Mouse (Mus musculus): ENCODE results near the gene Vps13a. TPM values are rescaled to one million over a fixed set of nuclear protein-coding genes. Genes with fewer than 3 reads are reported as not detected.

Vps13a gene
- total and polyA plus RNA-seq, 3 experiments: 21.5 to 335 (median 29.7) TPM

GRCm38 (mm10) chr19:16753151-16753550 is 27.6 kb downstream of the Vps13a start (continued):
- peak; percentile 74 for TF ChIP-seq ELF1 (IDR thresholded peaks at IDR 0.05; ENCODE audit: low read depth, low read length)
- peak; percentile 87 for TF ChIP-seq ETS1 (IDR thresholded peaks at IDR 0.05; ENCODE audit: low read depth, low read length)
- TF ChIP-seq JUND (IDR thresholded peaks at IDR 0.05; ENCODE audit: low read depth, low read length): 0 out of 2 replicates have a peak, but pooled peaks have one; percentile 48

GRCm38 (mm10) chr19:16736854-16737253 is 43.9 kb downstream of the Vps13a start:
- TF ChIP-seq MEF2A (IDR thresholded peaks at IDR 0.05; ENCODE audit: extremely low read depth, insufficient replicate concordance, low read depth, low read length, poor library complexity, severe bottlenecking): no peak
- no peak for TF ChIP-seq NRF1 (IDR thresholded peaks at IDR 0.05; ENCODE audit: insufficient read depth, low read depth, low read length, poor library complexity, severe bottlenecking)
- Histone ChIP-seq H3K9ac (ENCODE audit: control insufficient read depth, low read depth, low read length, poor library complexity, severe bottlenecking) (no peak overlapping the region), H3K27me3 (ENCODE audit: control insufficient read depth in 1 of 2, insufficient read depth in 2 of 2, low read length in 2 of 2) (no peaks in the 10 kb centered on the region), H3K36me3 (ENCODE audit: control insufficient read depth in 1 of 2, insufficient read depth in 2 of 2, low read length in 2 of 2) (peaks cover 2 to 18% of the 10 kb centered on the region in 2 experiments), H3K4me1 (ENCODE audit: control insufficient read depth in 1 of 2, insufficient read depth in 2 of 2, low read length in 2 of 2) (peaks cover 0 to 2% of the 10 kb centered on the region in 2 experiments; a peak in 1 of 4 replicates), H3K79me2 (ENCODE audit: control insufficient read depth, insufficient read depth, low read length, poor library complexity) (no peaks in the 10 kb centered on the region), H3K9me3 (replicated peaks; ENCODE audit: insufficient read depth, low read length) (no peaks in the 10 kb centered on the region), H3K27ac (ENCODE audit: control insufficient read depth, low read depth, low read length) (no peak overlapping the region), H3K4me3 (ENCODE audit: control insufficient read depth in 1 of 2, insufficient read depth in 1 of 2, low read depth in 2 of 2, low read length in 2 of 2) (no peak overlapping the region)
- no peak for DNase-seq (ENCODE audit: low read depth, low spot score)

- Histone ChIP-seq H3K4me3 (ENCODE audit: control insufficient read depth in 1 of 2, insufficient read depth in 1 of 2, low read depth in 2 of 2, low read length in 2 of 2) (no peak overlapping the region), H3K27ac (ENCODE audit: control insufficient read depth, low read depth, low read length) (no peak overlapping the region), H3K36me3 (ENCODE audit: control insufficient read depth in 1 of 2, insufficient read depth in 2 of 2, low read length in 2 of 2) (peaks cover 0 to 9% of the 10 kb centered on the region in 2 experiments; a peak in 2 of 4 replicates), H3K9ac (ENCODE audit: control insufficient read depth, low read depth, low read length, poor library complexity, severe bottlenecking) (no peak overlapping the region), H3K4me1 (ENCODE audit: control insufficient read depth in 1 of 2, insufficient read depth in 2 of 2, low read length in 2 of 2) (no peaks in the 10 kb centered on the region), H3K27me3 (ENCODE audit: control insufficient read depth in 1 of 2, insufficient read depth in 2 of 2, low read length in 2 of 2) (no peaks in the 10 kb centered on the region), H3K79me2 (ENCODE audit: control insufficient read depth, insufficient read depth, low read length, poor library complexity) (no peaks in the 10 kb centered on the region), H3K9me3 (replicated peaks; ENCODE audit: insufficient read depth, low read length) (no peaks in the 10 kb centered on the region)
- TF ChIP-seq CTCF (IDR thresholded peaks at IDR 0.05 in 2 of 3, conservative IDR thresholded peaks at IDR 0.05 in 1 of 3; ENCODE audit: control insufficient read depth in 1 of 3, insufficient read depth in 1 of 3, low read depth in 2 of 3, low read length in 3 of 3, poor library complexity in 1 of 3, severe bottlenecking in 1 of 3) (peak in 1 of 3 experiments; percentile 35; a peak in 2 of 6 replicates), BHLHE40 (IDR thresholded peaks at IDR 0.05; ENCODE audit: borderline replicate concordance, low read depth, low read length) (no peak), RAD21 (IDR thresholded peaks at IDR 0.05; ENCODE audit: low read depth, low read length) (no peak; the same call in 1 of the 2 replicates)
- DNase-seq (ENCODE audit: low read depth, low spot score): no peak
These were observed 52.0 kb downstream of the Vps13a start for GRCm38 (mm10) chr19:16728729-16729128.

- TF ChIP-seq EP300 (IDR thresholded peaks at IDR 0.05; ENCODE audit: low read depth in 1 of 2, low read length in 2 of 2) (peak in 1 of 2 experiments; percentile 73; a peak in 1 of 4 replicates), RCOR1 (IDR thresholded peaks at IDR 0.05; ENCODE audit: low read depth, low read length) (0 out of 2 replicates have a peak, but pooled peaks have one; percentile 14), ZNF384 (IDR thresholded peaks at IDR 0.05; ENCODE audit: low read depth, low read length) (no peak), KAT2A (conservative IDR thresholded peaks at IDR 0.05; ENCODE audit: low read depth, low read length) (no peak), GATA1 (IDR thresholded peaks at IDR 0.05; ENCODE audit: low read depth, low read length) (peak; percentile 73)
- Histone ChIP-seq H3K9me3 (replicated peaks; ENCODE audit: insufficient read depth, low read length) (no peaks in the 10 kb centered on the region), H3K27me3 (ENCODE audit: control insufficient read depth in 1 of 2, insufficient read depth in 2 of 2, low read length in 2 of 2) (no peaks in the 10 kb centered on the region), H3K27ac (ENCODE audit: control insufficient read depth, low read depth, low read length) (no peak overlapping the region), H3K36me3 (ENCODE audit: control insufficient read depth in 1 of 2, insufficient read depth in 2 of 2, low read length in 2 of 2) (peaks cover 10 to 12% of the 10 kb centered on the region in 2 experiments), H3K4me1 (ENCODE audit: control insufficient read depth in 1 of 2, insufficient read depth in 2 of 2, low read length in 2 of 2) (peaks cover 5 to 6% of the 10 kb centered on the region in 2 experiments), H3K4me3 (ENCODE audit: control insufficient read depth in 1 of 2, insufficient read depth in 1 of 2, low read depth in 2 of 2, low read length in 2 of 2) (no peak overlapping the region), H3K9ac (ENCODE audit: control insufficient read depth, low read depth, low read length, poor library complexity, severe bottlenecking) (no peak overlapping the region), H3K79me2 (ENCODE audit: control insufficient read depth, insufficient read depth, low read length, poor library complexity) (no peaks in the 10 kb centered on the region)
- DNase-seq (ENCODE audit: low read depth, low spot score): peak; percentile 57
These were observed 65.5 kb downstream of the Vps13a start for GRCm38 (mm10) chr19:16715249-16715648.
